Mouse (Mus musculus) heart, adult 2 months (tissue): Measurements from ENCODE around the gene Tlr3.

Source experiments
- CTCF ChIP-seq: fragments of 200-600 bp; IDR thresholded peaks from 2 replicates; pipeline ENCODE4 v1.8.1; 2022; ENCODE audit warnings: antibody characterized with exemption, mild to moderate bottlenecking, moderate library complexity
- EP300 ChIP-seq: fragments of 200-500 bp; IDR thresholded peaks from 2 replicates; pipeline ENCODE4 v1.6.1; 2011; ENCODE audit warnings: low read depth, low read length, control low read depth; ENCODE audit not compliant: insufficient read depth
- POLR2A ChIP-seq: fragments of 200-500 bp; IDR thresholded peaks from 2 replicates; pipeline ENCODE4 v1.6.1; 2011; ENCODE audit warnings: mild to moderate bottlenecking, low read depth, low read length, control low read depth; ENCODE audit not compliant: insufficient read depth

DNA sequence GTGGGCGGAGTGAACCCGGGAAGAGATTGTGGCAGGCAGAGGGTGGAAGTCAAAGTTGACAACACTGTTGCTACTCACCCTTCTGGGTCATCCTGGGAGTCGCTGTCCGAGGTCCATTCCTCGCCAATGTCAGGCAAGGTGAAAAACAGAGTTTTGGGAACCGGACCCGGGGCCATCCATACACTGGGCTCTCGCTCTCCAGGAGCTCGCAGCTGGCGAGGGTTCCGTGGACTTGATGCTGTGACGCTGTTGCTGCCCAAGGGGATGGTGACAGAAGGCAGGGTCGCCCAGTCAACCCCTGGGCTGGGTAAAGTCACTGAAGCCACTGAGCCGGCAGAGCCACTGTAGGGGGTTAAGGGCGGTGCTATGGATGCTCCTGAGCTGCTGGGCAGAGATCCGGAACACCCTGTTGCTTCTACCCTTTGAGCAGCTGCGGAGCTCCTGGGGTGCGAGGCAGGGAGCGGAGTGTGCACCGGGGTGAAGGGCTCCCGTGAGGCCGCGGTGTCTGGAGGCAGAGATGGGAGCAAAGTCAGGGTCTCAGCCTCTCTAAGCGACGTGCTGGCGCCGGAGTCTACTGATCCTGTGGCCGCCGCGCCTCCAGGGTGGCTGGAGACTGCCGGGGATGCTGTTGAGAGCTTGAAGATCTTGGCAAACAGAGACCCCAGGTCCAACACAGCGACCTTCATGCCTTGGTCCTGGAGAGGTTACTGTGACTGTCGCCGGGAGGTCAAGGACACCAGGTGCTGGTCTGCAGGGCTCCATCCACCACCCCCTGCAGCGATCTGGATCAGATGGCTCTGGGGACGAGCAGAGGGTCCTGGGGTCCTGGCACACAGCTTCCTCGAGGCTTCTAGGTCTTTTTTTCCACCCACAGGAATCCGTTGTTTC is 29.6 kb downstream of the Tlr3 start:
- TF ChIP-seq POLR2A: no peak
- TF ChIP-seq CTCF: no peak
- TF ChIP-seq EP300: no peak
